Mouse (Mus musculus) mature B cell (primary cell): Measurements from ENCODE around the gene Gal.

ENCODE experiments used
- in situ Hi-C: fragments of 300-500 bp; cut with MboI; formaldehyde crosslinking; loops from 2 replicates; pipeline ENCODE4 v1.14.3; 2019

The Gal gene

DNA sequence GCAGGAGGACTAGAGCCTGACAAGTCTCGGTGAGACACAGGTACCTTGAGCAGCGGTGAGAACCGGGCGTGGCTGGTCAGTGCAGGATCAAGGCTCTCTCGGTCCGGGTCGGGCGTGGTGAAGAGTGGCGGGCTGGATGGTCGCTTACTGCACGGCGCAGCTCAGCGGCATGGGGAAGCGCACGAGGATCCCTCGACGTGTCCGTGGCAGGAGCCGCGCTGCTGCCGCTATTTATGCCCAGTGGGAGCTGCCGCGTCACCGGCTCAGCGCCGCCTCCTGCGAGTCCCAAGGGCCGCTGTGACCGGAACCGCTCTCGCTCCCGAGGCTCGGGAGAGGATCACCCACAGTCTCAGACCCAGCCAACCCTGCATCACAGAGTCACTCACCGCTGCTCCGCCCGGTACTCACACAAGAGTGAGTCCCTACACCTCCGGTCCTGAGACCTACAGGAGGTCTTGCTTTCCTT lies at the start of gene Gal:
Gene Gal (minus strand): TSS at position 277 of the 466 bp plus-strand sequence.
- in situ Hi-C loops: no loop called here

GRCm38 (mm10) chr19:3459986-3460385 lies 45.6 kb upstream of the Gal start:
- in situ Hi-C loops: no loop called here

GRCm38 (mm10) chr19:3458331-3459099 lies 44.2 kb upstream of the Gal start:
- in situ Hi-C loops: no loop called here

DNA sequence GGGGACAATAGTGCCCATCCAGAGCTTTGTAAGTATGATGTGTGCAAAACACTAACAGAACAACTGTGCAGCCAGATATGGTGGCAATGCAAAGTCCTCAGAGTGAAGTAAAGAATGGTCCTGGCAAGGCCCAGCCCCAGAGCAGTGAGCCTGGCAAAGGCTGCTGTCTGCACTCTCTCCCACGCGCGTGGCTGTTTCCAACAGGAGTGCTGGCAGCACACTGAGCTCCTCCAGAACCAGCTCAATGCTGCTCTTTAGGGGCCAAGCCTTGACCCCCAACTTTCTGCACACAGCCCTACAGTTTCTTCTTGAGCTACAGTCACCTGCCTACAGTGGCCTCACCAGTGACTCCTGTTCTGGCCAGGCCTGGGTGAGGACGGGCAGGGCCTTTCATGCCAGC lies 43.4 kb upstream of the Gal start:
- in situ Hi-C loops: no loop called here

- in situ Hi-C loops: no loop called here
These were observed 37.3 kb upstream of the Gal start for GRCm38 (mm10) chr19:3451649-3452048.

GRCm38 (mm10) chr19:3451170-3451569 lies 36.8 kb upstream of the Gal start:
- in situ Hi-C loops: no loop called here

DNA sequence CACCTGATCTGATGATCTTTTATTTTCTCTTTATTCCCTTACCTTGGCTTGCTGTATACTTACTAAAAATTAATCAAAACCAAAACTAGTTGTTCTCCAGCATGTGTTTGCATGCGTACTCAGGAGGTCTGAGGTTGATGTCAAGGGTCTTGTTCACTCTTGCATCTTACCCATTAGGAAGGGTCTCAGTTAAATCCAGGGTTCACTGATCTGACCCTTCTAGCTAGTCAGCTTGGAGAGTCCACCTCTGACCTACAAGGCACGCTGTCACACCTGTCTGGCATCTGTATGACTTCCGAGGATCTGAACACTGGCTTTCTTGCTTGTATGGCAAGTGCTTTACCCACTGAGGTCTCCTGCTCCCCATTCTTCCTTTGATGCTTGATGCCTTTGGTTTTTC lies 36.4 kb upstream of the Gal start:
- in situ Hi-C loops: no loop called here

DNA sequence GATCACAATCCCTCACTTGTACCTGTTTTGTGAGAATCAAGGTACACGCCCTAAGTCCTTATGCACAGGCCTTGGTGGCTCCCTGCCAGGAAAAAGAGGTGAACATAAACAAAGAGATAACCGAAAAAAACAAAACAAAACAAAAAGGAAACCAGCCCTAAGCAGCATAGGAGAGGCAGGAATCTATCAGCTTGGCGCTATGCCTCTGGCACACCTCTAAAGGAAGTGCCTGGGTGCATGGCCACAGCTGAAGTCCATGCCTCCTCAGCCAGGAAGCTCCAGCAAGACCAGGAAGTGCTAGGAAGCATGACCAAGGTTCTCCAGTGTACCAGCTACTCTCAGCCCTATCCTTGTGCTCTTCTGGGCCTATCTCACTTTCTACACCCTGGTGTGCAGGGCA lies 34.9 kb upstream of the Gal start:
- in situ Hi-C loops: loop anchor here (10.0 kb wide), 1 partner anchor 154 kb away; no protein-coding TSS in a partner anchor

DNA sequence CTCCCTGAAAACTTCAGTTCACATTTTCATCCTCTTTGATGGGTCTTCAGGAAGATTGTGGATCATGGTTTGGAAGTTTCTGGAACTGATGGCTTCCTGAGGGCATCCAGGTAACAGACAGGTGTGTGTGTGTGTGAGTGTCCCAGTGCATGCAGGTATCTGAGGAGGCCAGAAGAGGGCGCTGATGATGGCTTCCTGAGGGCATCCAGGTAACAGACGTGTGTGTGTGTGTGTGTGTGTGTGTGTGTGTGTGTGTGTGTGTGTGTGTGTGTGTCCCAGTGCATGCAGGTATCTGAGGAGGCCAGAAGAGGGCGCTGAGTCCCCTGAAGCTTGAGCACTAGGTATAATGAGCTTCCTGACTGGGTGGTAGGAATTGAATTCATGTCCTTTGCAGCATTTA lies 33.0 kb upstream of the Gal start:
- in situ Hi-C loops: loop anchor here (10.0 kb wide), 1 partner anchor 153 kb away; no protein-coding TSS in a partner anchor

DNA sequence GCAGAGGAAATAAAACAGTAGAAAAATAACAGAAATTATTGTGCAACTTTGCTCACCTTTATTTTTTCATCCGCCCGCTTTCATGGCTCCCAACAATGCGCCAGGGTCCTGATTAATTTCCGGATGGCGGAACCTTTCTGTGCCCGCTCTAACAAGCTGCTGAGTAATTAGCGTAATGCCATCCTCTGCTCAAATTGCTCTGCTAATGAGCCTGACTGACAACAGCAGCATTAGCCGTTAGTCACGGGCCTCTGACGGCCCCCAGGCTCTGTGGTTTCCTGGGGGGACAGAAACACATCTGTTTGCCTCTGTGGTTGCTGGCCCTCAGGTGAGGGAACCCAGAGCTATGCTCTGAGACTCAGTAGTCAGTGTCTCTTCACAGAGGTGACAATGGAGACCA lies 26.7 kb upstream of the Gal start:
- in situ Hi-C loops: loop anchor here (10.0 kb wide), 1 partner anchor 146 kb away; no protein-coding TSS in a partner anchor

GRCm38 (mm10) chr19:3440667-3441066 lies 26.3 kb upstream of the Gal start:
- in situ Hi-C loops: loop anchor here (10.0 kb wide), 1 partner anchor 146 kb away; no protein-coding TSS in a partner anchor

DNA sequence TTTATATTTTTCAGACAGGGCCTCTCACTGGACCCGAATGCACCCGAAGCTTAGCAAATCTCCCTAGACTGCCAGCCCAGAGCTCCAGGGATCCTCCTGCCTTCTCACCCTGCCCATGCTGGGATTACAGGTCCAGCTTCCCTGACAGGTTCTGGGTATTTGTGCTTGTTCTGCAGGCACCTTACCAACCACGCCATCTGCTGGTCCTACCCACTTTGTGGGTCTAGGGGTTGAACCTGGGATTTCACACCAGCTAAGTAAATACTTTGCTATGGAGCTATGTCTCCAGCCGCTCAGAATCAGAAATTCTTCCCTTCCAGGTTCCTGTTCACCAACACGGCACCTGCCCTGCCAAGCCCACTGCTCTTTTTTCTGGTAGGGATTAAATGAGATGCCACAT lies 23.6 kb upstream of the Gal start:
- in situ Hi-C loops: no loop called here

- in situ Hi-C loops: no loop called here
These were observed 22.5 kb upstream of the Gal start for GRCm38 (mm10) chr19:3436840-3437239.

GRCm38 (mm10) chr19:3435824-3436223 lies 21.5 kb upstream of the Gal start:
- in situ Hi-C loops: no loop called here

DNA sequence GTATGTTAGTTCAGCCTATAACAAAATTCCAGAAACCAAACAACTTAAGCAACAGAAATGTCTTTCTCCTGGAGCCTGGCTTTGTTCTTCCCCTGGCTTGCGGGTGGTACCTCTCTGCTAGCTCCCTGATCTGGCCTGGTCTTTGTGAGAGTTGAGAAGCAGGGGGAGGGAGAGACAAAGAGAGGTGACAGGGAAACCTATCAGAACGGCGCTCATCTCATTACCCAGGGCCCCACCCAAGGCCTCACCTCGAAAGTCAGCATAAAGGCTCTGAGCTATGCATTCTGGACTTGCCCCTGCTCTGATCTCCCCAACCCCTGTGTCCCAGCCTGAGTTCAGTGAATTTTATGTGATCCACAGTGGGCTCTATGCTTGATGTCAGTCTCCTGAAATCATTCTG lies 20.3 kb upstream of the Gal start:
- in situ Hi-C loops: no loop called here

- in situ Hi-C loops: no loop called here
These were observed 19.8 kb upstream of the Gal start for GRCm38 (mm10) chr19:3434124-3434523.

- in situ Hi-C loops: no loop called here
These were observed 17.6 kb upstream of the Gal start for GRCm38 (mm10) chr19:3431969-3432368.

DNA sequence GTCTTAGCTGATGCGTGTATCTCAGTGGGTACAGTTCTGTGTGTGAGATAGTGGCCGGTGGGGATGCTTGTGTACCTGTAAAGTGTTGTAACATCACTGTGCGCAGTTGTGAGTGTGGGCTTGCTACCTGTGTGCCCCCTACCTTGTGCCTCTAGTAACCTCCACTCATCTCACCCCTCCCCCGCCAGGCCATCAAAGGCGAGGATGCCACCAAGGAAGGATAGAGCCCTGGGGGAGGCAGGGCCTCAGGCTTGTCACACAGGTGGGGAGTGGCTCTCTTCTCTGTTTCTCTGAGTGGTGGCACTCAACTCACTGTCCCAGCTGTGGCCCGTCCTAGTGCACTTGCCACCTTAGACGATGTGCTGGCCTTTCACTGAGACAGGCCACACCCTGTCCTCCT lies 16.7 kb upstream of the Gal start:
- in situ Hi-C loops: no loop called here

DNA sequence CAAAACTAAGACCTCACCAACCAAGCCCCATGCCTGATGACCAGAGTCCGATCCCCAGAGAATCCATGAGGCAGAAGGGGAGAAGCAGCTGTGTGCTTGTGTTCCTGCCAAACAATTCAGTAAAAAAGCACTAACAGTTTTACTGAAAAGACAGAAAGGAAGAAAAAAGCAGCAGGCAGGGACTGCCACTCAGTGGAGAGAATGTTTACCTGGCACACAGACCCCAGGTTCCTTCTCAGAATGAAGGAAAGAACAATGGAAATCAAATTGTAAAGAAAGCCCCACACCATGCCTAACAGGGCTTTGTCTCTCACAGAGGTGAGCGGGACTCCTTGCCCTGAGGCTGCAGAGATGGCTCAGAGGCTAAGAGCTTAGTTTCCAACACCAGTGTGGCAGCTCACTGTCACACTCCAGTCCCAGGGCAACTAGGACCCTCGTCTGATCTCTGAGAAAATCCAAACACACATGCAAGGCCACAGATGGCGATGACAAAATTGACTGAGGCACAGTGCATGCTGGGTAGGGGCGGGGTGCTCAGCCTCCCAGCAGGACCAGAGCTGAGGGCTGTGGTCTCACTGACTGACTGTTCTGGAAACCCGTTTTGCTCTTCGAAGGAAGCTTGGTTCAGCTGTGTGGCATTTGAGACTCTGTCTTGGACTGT lies 14.9 kb upstream of the Gal start:
- in situ Hi-C loops: no loop called here

DNA sequence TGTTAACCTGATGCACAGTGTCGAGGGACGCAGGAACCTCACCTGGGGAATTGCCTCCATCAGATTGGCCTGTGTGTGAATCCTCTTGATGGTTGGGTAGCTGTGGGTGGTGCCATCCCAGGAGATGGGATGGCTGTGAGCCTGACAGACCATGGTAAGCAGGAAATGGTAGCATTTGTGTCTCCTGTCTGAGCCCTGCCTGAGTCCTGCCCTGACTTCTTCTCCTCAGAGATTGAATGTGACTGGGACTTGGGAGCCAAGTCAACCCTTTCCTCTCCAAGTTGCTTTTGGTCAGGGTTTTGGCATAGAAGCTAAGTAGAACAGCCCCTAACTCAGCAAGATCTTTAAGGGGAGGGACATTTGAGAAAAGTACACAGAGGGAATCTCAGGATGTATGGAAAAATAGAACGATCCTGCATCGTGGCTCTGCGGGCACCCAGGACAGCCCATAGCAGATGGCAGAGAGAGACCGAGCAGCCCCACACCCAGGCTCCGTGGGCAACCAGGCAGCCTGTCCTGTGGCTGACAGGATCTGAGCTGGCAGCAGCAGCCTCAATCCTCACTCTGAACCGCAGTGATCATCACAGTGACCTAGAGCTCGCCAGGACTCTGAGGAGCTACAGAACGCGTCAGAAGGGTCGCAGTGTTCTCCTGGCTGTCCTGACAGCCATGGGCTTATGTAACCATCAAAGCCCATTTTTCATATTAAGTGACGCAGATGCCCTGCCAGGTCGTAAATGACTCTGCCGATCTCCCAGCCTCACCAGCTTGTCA lies 13.9 kb upstream of the Gal start:
- in situ Hi-C loops: no loop called here

DNA sequence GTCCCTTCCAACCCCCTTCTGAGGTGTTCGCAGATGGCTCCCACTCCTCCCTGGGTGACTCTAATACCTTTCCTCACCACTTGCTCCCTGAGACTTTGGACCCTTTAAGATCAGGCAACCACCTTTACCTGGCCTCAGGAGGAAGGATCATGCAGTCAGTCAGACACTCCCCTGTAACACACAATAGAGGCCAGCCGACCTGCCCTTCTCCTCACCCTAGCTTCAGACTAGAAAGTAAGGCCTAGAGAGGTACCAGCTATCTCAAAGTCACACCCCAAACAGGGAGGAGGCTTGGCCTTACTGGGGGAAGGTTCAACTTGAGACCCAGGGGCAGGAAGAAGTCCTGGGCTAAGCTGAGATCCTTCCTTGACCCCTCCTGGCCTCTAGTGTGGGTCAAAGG lies 9.9 kb upstream of the Gal start:
- in situ Hi-C loops: no loop called here

- in situ Hi-C loops: no loop called here
These were observed 8.6 kb upstream of the Gal start for GRCm38 (mm10) chr19:3422981-3423380.
